Mouse (Mus musculus) embryonic facial prominence, embryonic 10.5 days (tissue): Measurements from ENCODE around the gene Acap1. TPM values are rescaled to one million over a fixed set of nuclear protein-coding genes. Genes with fewer than 3 reads are reported as not detected.
A peak's percentile ranks its signal among the peaks of the same experiment; 100 is the strongest.

Experiments
- DNase-seq: peaks from one replicate; pipeline ENCODE4 v3.0.0-alpha.2; 2017; ENCODE audit warnings: low spot score
- H3K27ac ChIP-seq: fragments of 300-500 bp; sonication (generic); replicated peaks from 2 replicates; pipeline ENCODE4 v1.5.1; 2016; ENCODE audit warnings: mild to moderate bottlenecking
- H3K27me3 ChIP-seq: fragments of 300-500 bp; sonication (generic); replicated peaks from 2 replicates; pipeline ENCODE4 v1.6.1; 2016; ENCODE audit warnings: low read depth, mild to moderate bottlenecking; ENCODE audit not compliant: poor library complexity, severe bottlenecking
- H3K36me3 ChIP-seq: fragments of 300-500 bp; sonication (generic); replicated peaks from 2 replicates; pipeline ENCODE4 v1.6.1; 2016; ENCODE audit warnings: mild to moderate bottlenecking, moderate library complexity
- H3K4me1 ChIP-seq: fragments of 300-500 bp; sonication (generic); 2 replicates; pipeline ENCODE4 v1.6.1; 2016
- H3K4me3 ChIP-seq: fragments of 300-500 bp; sonication (generic); 2 replicates; pipeline ENCODE4 v1.5.1; 2016; ENCODE audit warnings: mild to moderate bottlenecking, moderate library complexity
- H3K9me3 ChIP-seq: fragments of 300-500 bp; sonication (generic); 2 replicates; pipeline ENCODE4 v1.6.1; 2016; ENCODE audit warnings: mild to moderate bottlenecking
- WGBS: fragments of 180-500 bp; shearing (Covaris S2); methylation state at CpG from one replicate; pipeline ENCODE4 v1.1.7; 2016; 5-methylcytosine and 5-hydroxymethylcytosine counted together
- polyA plus RNA-seq: library from polyadenylated mRNA; unstranded; fragments of >200 nt; fragmentation: Nextera tagmentation; extraction: Ambion mirVana; gene quantifications from 2 replicates; pipeline ENCODE4 v1.2.1, GENCODE M21; 2016

Gene Acap1
- polyA plus RNA-seq, 1 experiment from 2014 or later, result 1.5 TPM

GRCm38 (mm10) chr11:69891482-69891881 lies 3.9 kb downstream of the Acap1 start:
- H3K27ac ChIP-seq, result no peak overlapping the region
- DNase-seq, result no peak
- H3K9me3 ChIP-seq, result no peaks in the 10 kb centered on the region
- no peaks in the 10 kb centered on the region for H3K27me3 ChIP-seq
- WGBS, result 87% methylated on average over 4 of the region's 4 CpGs
- H3K36me3 ChIP-seq, result no peaks in the 10 kb centered on the region
- H3K4me1 ChIP-seq, result peaks cover 19% of the 10 kb centered on the region
- no peak overlapping the region for H3K4me3 ChIP-seq

- H3K4me3 ChIP-seq, result no peak overlapping the region
- peaks cover 20% of the 10 kb centered on the region for H3K4me1 ChIP-seq
- WGBS, result 74% methylated on average over 8 of the region's 8 CpGs
- H3K27ac ChIP-seq, result no peak overlapping the region
- no peaks in the 10 kb centered on the region for H3K9me3 ChIP-seq
- H3K27me3 ChIP-seq, result peaks cover 5% of the 10 kb centered on the region
- no peaks in the 10 kb centered on the region for H3K36me3 ChIP-seq
- DNase-seq, result no peak
Measured at GRCm38 (mm10) chr11:69886907-69887635, 8.3 kb downstream of the Acap1 start.

DNA sequence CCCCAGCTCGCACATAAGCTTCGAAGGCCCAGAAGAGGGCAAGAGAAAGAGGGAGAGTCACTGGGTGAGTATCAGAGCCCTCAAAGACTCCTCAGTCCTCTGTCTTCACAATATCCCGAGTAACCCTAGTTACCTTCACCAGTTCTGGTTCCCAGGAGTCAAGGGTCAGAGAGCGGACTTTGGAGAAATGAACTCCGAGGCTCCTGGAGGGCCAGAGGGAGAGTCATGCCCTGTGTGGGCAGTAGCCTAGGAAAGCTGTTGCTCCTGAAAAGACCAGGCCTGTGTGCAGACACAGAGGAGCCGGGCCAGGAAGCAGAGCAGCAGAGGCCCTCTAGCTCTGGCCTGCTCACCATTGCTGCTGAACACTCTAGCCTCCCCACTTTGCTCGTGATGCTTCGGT lies 10.7 kb downstream of the Acap1 start:
- DNase-seq, result no peak
- no peaks in the 10 kb centered on the region for H3K9me3 ChIP-seq
- peak overlapping the region; percentile 32; the same call in 1 of the 2 replicates for H3K27ac ChIP-seq
- H3K27me3 ChIP-seq, result peaks cover 15% of the 10 kb centered on the region
- no peaks in the 10 kb centered on the region for H3K36me3 ChIP-seq
- H3K4me3 ChIP-seq, result no peak overlapping the region
- WGBS, result 85% methylated on average over 8 of the region's 8 CpGs
- peaks cover 31% of the 10 kb centered on the region for H3K4me1 ChIP-seq

- H3K27ac ChIP-seq, result 0 out of 2 replicates have a peak overlapping the region, but pooled peaks have one; percentile 32
- peaks cover 19% of the 10 kb centered on the region for H3K27me3 ChIP-seq
- H3K36me3 ChIP-seq, result no peaks in the 10 kb centered on the region
- peaks cover 35% of the 10 kb centered on the region for H3K4me1 ChIP-seq
- no peaks in the 10 kb centered on the region for H3K9me3 ChIP-seq
- H3K4me3 ChIP-seq, result no peak overlapping the region
- no peak for DNase-seq
- 85% methylated on average over 9 of the region's 9 CpGs for WGBS
Measured at GRCm38 (mm10) chr11:69884240-69884639, 11.1 kb downstream of the Acap1 start.

- DNase-seq, result no peak
- H3K27me3 ChIP-seq, result peaks cover 23% of the 10 kb centered on the region
- H3K9me3 ChIP-seq, result no peaks in the 10 kb centered on the region
- H3K4me1 ChIP-seq, result peaks cover 41% of the 10 kb centered on the region
- 88% methylated on average over 8 of the region's 8 CpGs for WGBS
- no peak overlapping the region for H3K27ac ChIP-seq
- no peaks in the 10 kb centered on the region for H3K36me3 ChIP-seq
- H3K4me3 ChIP-seq, result no peak overlapping the region
Measured at GRCm38 (mm10) chr11:69883527-69884151, 11.7 kb downstream of the Acap1 start.

GRCm38 (mm10) chr11:69883066-69883465 lies 12.3 kb downstream of the Acap1 start:
- peaks cover 46% of the 10 kb centered on the region for H3K4me1 ChIP-seq
- DNase-seq, result peak; percentile 39
- 63% methylated on average over 4 of the region's 4 CpGs for WGBS
- H3K27ac ChIP-seq, result no peak overlapping the region
- no peaks in the 10 kb centered on the region for H3K36me3 ChIP-seq
- peaks cover 24% of the 10 kb centered on the region for H3K27me3 ChIP-seq
- H3K9me3 ChIP-seq, result no peaks in the 10 kb centered on the region
- no peak overlapping the region for H3K4me3 ChIP-seq

DNA sequence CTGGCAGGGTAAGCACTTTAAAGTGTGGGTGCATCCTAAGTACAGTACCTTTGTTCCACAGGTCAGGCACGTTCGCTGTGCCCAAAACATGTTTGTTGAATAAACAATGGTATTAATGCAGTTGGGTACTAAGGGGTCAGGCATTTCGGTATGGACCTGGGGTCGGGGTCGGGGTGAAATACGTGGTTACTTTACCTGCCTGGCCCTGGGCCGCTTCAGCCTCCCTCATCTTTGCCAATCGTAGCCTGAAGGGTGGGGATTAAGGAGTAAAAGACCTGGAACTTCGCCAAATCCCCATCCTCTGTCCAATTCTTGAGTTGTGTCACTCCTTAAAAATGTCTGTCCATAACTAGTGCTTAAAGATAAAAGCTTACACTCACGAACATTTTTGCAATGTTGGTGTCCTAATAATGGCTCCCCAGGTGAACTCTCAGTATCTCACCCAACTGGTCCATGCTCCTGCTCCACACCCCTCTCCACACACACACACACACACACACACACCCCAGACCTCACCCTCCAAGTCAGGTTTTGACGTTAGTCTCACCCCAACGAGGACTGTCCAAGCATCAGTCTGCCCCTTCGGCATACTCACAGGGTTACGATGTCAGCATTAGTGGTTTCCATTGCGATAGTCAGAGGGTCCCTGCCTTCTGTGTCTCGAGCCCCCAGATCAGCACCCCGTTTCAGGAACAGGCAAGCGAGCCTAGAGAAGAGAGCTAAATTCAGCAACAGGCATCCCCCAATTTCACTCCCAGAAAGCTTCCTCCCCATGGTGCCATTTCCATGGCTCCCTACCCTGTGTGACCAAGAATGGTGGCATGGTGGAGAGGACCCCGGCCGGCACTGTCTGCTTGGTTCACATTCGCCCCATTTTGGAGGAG lies 13.3 kb downstream of the Acap1 start:
- no peaks in the 10 kb centered on the region for H3K36me3 ChIP-seq
- peak overlapping the region; percentile 62 for H3K4me3 ChIP-seq
- H3K4me1 ChIP-seq, result peaks cover 56% of the 10 kb centered on the region
- no peak for DNase-seq
- peaks cover 26% of the 10 kb centered on the region for H3K27me3 ChIP-seq
- 62% methylated on average over 21 of the region's 21 CpGs for WGBS
- H3K27ac ChIP-seq, result peak overlapping the region; percentile 87
- H3K9me3 ChIP-seq, result no peaks in the 10 kb centered on the region

GRCm38 (mm10) chr11:69880853-69881603 lies 14.3 kb downstream of the Acap1 start, which contains the start of gene Kctd11:
Gene Kctd11, minus strand, starts transcription at chr11:69881406.
- Histone ChIP-seq H3K27ac (peak within 1 kb of the TSS; percentile 87), H3K4me3 (peak within 1 kb of the TSS; percentile 62), H3K4me1 (peaks cover 66% of the 10 kb centered on the region), H3K27me3 (peaks cover 26% of the 10 kb centered on the region), H3K9me3 (no peaks in the 10 kb centered on the region), H3K36me3 (no peaks in the 10 kb centered on the region)
- peak; percentile 89 for DNase-seq
- WGBS, result under 1% methylated on average over 46 of the region's 46 CpGs

DNA sequence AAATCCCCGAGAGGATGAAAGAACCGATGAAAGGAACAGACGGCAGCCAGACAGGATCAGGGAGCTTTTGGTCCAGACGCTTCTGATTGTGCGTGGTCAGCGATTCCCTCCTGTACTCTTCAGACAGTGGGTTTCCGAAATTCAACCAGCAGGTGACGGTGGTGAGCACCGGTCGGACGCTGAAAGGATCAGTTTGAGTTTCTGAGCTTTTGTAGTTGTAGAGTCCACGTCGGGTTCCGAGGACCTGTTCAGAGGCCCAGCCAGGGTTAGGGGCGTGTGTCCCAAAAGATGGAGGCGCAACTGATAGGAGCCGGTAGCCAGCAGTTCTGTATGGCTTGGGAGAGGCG lies 14.9 kb downstream of the Acap1 start:
- DNase-seq, result peak; percentile 80
- under 1% methylated on average over 18 of the region's 18 CpGs for WGBS
- peaks cover 68% of the 10 kb centered on the region for H3K4me1 ChIP-seq

GRCm38 (mm10) chr11:69879711-69880110 lies 15.6 kb downstream of the Acap1 start:
- Histone ChIP-seq H3K4me3 (peak overlapping the region; percentile 62), H3K36me3 (no peaks in the 10 kb centered on the region), H3K27ac (peak overlapping the region; percentile 87; the same call in 1 of the 2 replicates), H3K27me3 (peaks cover 26% of the 10 kb centered on the region), H3K4me1 (peaks cover 66% of the 10 kb centered on the region), H3K9me3 (no peaks in the 10 kb centered on the region)
- 57% methylated on average over 15 of the region's 15 CpGs for WGBS
- DNase-seq, result no peak

More for the DNA sequence above, 14.9 kb downstream of the Acap1 start:
- Histone ChIP-seq H3K4me3 (peak overlapping the region; percentile 62), H3K27me3 (peaks cover 26% of the 10 kb centered on the region), H3K9me3 (no peaks in the 10 kb centered on the region), H3K36me3 (no peaks in the 10 kb centered on the region), H3K27ac (peak overlapping the region; percentile 87)

DNA sequence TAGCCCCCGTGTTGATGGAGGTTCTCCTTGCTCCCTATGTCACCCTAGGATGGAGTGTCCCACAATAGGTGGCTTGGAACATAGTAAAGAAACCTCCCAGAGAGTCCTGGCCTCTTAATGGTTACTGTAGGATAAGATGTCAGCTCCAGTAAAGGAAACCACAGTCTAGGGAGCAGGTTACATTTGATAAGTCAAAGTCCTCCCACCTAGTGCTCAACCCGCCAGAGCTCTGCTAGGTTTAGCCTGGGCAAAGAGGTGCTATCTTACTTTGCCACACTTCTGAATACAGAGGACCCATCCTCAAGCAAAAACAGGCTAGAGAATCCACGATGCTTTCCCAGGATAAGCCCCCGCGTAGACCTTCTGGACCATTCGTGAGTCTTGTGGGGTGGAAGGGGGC lies 16.4 kb downstream of the Acap1 start:
- DNase-seq, result no peak
- peak overlapping the region; percentile 87; the same call in 1 of the 2 replicates for H3K27ac ChIP-seq
- H3K4me1 ChIP-seq, result peaks cover 64% of the 10 kb centered on the region
- no peaks in the 10 kb centered on the region for H3K36me3 ChIP-seq
- no peaks in the 10 kb centered on the region for H3K9me3 ChIP-seq
- H3K27me3 ChIP-seq, result peaks cover 26% of the 10 kb centered on the region
- 92% methylated on average over 6 of the region's 6 CpGs for WGBS
- H3K4me3 ChIP-seq, result peak overlapping the region; percentile 62

- Histone ChIP-seq H3K27me3 (peaks cover 26% of the 10 kb centered on the region), H3K4me1 (peaks cover 64% of the 10 kb centered on the region)
- 82% methylated on average over 3 of the region's 3 CpGs for WGBS
Measured at GRCm38 (mm10) chr11:69878399-69878798, 16.9 kb downstream of the Acap1 start.

More at GRCm38 (mm10) chr11:69878399-69878798, 16.9 kb downstream of the Acap1 start:
- Histone ChIP-seq H3K4me3 (peak overlapping the region; percentile 62; the same call in 1 of the 2 replicates), H3K36me3 (no peaks in the 10 kb centered on the region), H3K27ac (peak overlapping the region; percentile 2; the same call in 1 of the 2 replicates), H3K9me3 (no peaks in the 10 kb centered on the region)
- no peak for DNase-seq
